Mouse (Mus musculus) lung, embryonic 14.5 days (tissue): ENCODE results near the gene Dynlrb1. TPM values are rescaled to one million over a fixed set of nuclear protein-coding genes. Genes with fewer than 3 reads are reported as not detected.

ENCODE experiments used
- ATAC-seq: fragments of 200-750 bp; cut with Nextera tagmentation; 2 replicates; pipeline ENCODE4 v1.8.0; 2017; ENCODE audit warnings: mild to moderate bottlenecking, moderate TSS enrichment, moderate library complexity; ENCODE audit not compliant: insufficient read depth
- DNase-seq: peaks from one replicate; pipeline ENCODE4 v3.0.0-alpha.2; 2015
- H3K27ac ChIP-seq: fragments of 300-500 bp; sonication (generic); 2 replicates; pipeline ENCODE4 v1.5.1; 2014; ENCODE audit warnings: low read depth, mild to moderate bottlenecking, moderate library complexity
- H3K27me3 ChIP-seq: fragments of 300-500 bp; sonication (generic); 2 replicates; pipeline ENCODE4 v1.6.1; 2014; ENCODE audit warnings: low read length, control low read depth; ENCODE audit not compliant: insufficient read depth
- H3K36me3 ChIP-seq: fragments of 300-500 bp; sonication (generic); 2 replicates; pipeline ENCODE4 v1.6.1; 2014; ENCODE audit warnings: control low read depth; ENCODE audit not compliant: insufficient read depth
- H3K4me1 ChIP-seq: fragments of 300-500 bp; sonication (generic); 2 replicates; pipeline ENCODE4 v1.6.1; 2014; ENCODE audit warnings: antibody characterized with exemption, control low read depth; ENCODE audit not compliant: insufficient read depth
- H3K4me2 ChIP-seq: fragments of 300-500 bp; sonication (generic); 2 replicates; pipeline ENCODE4 v1.6.1; 2014; ENCODE audit warnings: mild to moderate bottlenecking
- H3K4me3 ChIP-seq: fragments of 300-500 bp; sonication (generic); 2 replicates; pipeline ENCODE4 v1.5.1; 2014; ENCODE audit warnings: low read depth, low read length
- H3K9ac ChIP-seq: fragments of 300-500 bp; sonication (generic); 2 replicates; pipeline ENCODE4 v1.6.1; 2014
- H3K9me3 ChIP-seq: fragments of 300-500 bp; sonication (generic); 2 replicates; pipeline ENCODE4 v1.6.1; 2016; ENCODE audit warnings: low read depth, low read length, control low read depth
- CTCF ChIP-seq: IDR thresholded peaks from 2 replicates; pipeline ENCODE4 v1.5.1; 2016; ENCODE audit warnings: antibody characterized with exemption, low read depth
- WGBS: fragments of 180-500 bp; shearing (Covaris S2); extraction: QIAGEN DNeasy Blood & Tissue Kit; methylation state at CpG from one replicate; pipeline ENCODE4 v1.1.7; 2014; 5-methylcytosine and 5-hydroxymethylcytosine counted together
- polyA plus RNA-seq: library from polyadenylated mRNA; unstranded; fragments of >200 nt; fragmentation: Nextera tagmentation; extraction: Ambion mirVana; gene quantifications from 2 replicates; pipeline ENCODE4 v1.2.1, GENCODE M21; 2014

Gene Dynlrb1
- polyA plus RNA-seq, 1 experiment from 2014 or later, result 400 TPM

DNA sequence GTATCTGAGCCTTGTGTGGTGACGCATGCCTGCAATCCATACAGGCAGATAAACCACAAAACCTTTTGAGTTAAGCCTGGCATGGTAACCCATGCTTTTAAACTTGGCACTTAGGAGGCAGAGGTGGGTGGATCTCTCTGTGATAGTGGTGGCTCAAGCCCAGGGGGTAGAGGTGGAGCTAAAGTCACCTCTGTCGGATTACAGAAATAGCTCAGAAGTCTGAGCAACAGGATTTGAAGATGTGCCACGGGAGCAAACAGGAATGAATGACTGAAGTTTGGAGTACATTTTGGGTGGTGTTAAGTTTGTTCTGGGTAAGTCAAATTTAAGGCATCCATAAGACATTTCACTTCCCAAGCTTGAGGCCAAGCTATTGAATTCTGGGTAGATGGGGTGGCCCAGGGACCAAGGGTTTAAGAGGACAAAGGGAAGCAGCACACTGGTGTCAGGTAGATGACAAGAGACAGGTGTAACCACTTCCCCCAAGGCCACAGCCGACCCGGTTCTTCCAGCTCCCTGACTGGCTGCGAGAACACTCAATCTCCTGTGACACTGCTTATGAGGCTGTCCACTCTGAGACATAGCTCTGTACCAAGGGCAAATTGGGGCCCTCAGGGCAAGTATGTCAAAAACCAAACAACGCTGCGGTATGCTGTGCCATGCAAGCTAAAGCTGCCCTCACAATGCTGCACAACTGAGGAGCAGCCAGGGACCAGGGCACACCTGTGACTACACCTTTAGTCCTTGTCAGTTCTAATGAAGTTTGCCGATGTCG lies 36.2 kb downstream of the Dynlrb1 start:
- DNase-seq, result no peak
- Histone ChIP-seq H3K9ac (no peak overlapping the region), H3K27me3 (no peaks in the 10 kb centered on the region), H3K4me1 (peaks cover 4% of the 10 kb centered on the region; the same call in 1 of the 2 replicates), H3K36me3 (no peaks in the 10 kb centered on the region), H3K4me2 (no peak overlapping the region), H3K4me3 (no peak overlapping the region), H3K27ac (no peak overlapping the region), H3K9me3 (no peaks in the 10 kb centered on the region)
- 64% methylated on average over 10 of the region's 10 CpGs for WGBS
- ATAC-seq, result no peak
- TF ChIP-seq CTCF, result no peak

DNA sequence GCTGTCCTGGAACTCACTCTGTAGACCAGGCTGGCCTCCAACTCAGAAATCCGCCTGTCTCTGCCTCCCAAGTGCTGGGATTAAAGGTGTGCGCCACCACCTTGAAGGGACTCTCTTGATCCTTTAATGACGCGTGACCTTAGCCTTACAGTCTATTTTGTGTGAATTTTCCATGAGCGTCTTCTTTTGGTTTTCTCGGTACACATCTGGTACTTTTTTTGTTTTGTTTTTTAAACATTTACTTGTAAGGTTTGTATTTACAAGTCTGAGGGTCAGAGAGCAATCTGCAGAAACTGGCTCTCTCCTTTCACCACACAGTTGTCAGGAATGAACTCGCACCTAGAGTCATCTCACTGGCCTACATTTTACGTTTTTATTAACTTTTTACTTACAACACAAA lies 37.3 kb downstream of the Dynlrb1 start:
- Histone ChIP-seq H3K4me3 (no peak overlapping the region), H3K36me3 (0 out of 2 replicates have a peak, but pooled peaks cover 8% of the 10 kb centered on the region), H3K9me3 (no peaks in the 10 kb centered on the region), H3K27ac (no peak overlapping the region), H3K27me3 (no peaks in the 10 kb centered on the region), H3K4me1 (peaks cover 4% of the 10 kb centered on the region; the same call in 1 of the 2 replicates), H3K9ac (no peak overlapping the region), H3K4me2 (no peak overlapping the region)
- DNase-seq (no peak), ATAC-seq (no peak)
- TF ChIP-seq CTCF, result no peak
- 83% methylated on average over 8 of the region's 8 CpGs for WGBS

- Histone ChIP-seq H3K4me3 (peak within 1 kb of the TSS; percentile 89), H3K9me3 (no peaks in the 10 kb centered on the region), H3K27ac (peak within 1 kb of the TSS; percentile 93), H3K4me2 (peak within 1 kb of the TSS; percentile 73), H3K36me3 (0 out of 2 replicates have a peak, but pooled peaks cover 9% of the 10 kb centered on the region), H3K27me3 (no peaks in the 10 kb centered on the region), H3K9ac (peak within 1 kb of the TSS; percentile 93), H3K4me1 (peaks cover 4% of the 10 kb centered on the region; the same call in 1 of the 2 replicates)
- WGBS, result under 1% methylated on average over 47 of the region's 47 CpGs
- TF ChIP-seq CTCF, result no peak
- ATAC-seq, result peak; percentile 93
- peak; percentile 98 for DNase-seq
Observed at GRCm38 (mm10) chr2:155276195-155276594, 39.9 kb downstream of the Dynlrb1 start, which contains the start of gene Map1lc3a. Gene Map1lc3a, plus strand, starts transcription at chr2:155276297.

- peak overlapping the region; percentile 73 for H3K4me2 ChIP-seq
- H3K27ac ChIP-seq, result peak overlapping the region; percentile 93
- H3K9me3 ChIP-seq, result no peaks in the 10 kb centered on the region
- peak overlapping the region; percentile 89 for H3K4me3 ChIP-seq
- peaks cover 4% of the 10 kb centered on the region; the same call in 1 of the 2 replicates for H3K4me1 ChIP-seq
- WGBS, result under 1% methylated on average over 46 of the region's 49 CpGs
- no peak for TF ChIP-seq CTCF
- H3K27me3 ChIP-seq, result no peaks in the 10 kb centered on the region
- 0 out of 2 replicates have a peak, but pooled peaks cover 10% of the 10 kb centered on the region for H3K36me3 ChIP-seq
- peak; percentile 80 for DNase-seq
- H3K9ac ChIP-seq, result peak overlapping the region; percentile 93
- peak; percentile 92 for ATAC-seq
Observed at GRCm38 (mm10) chr2:155276621-155277175, 40.4 kb downstream of the Dynlrb1 start.

- WGBS, result 75% methylated on average over 2 of the region's 2 CpGs
- Histone ChIP-seq H3K4me2 (peak overlapping the region; percentile 73), H3K9ac (no peak overlapping the region), H3K36me3 (0 out of 2 replicates have a peak, but pooled peaks cover 11% of the 10 kb centered on the region), H3K27ac (no peak overlapping the region), H3K4me1 (peaks cover 4% of the 10 kb centered on the region; the same call in 1 of the 2 replicates), H3K4me3 (peak overlapping the region; percentile 89; the same call in 1 of the 2 replicates), H3K27me3 (no peaks in the 10 kb centered on the region), H3K9me3 (no peaks in the 10 kb centered on the region)
- DNase-seq, result no peak
- no peak for TF ChIP-seq CTCF
- ATAC-seq, result no peak
Observed at GRCm38 (mm10) chr2:155277721-155278120, 41.4 kb downstream of the Dynlrb1 start.

- DNase-seq (no peak), ATAC-seq (no peak)
- WGBS, result 83% methylated on average over 7 of the region's 7 CpGs
- H3K4me2 ChIP-seq, result no peak overlapping the region
- H3K9ac ChIP-seq, result no peak overlapping the region
- TF ChIP-seq CTCF, result no peak
- no peaks in the 10 kb centered on the region for H3K9me3 ChIP-seq
- H3K27me3 ChIP-seq, result no peaks in the 10 kb centered on the region
- H3K4me1 ChIP-seq, result peaks cover 4% of the 10 kb centered on the region; the same call in 1 of the 2 replicates
- H3K4me3 ChIP-seq, result no peak overlapping the region
- H3K36me3 ChIP-seq, result 0 out of 2 replicates have a peak, but pooled peaks cover 11% of the 10 kb centered on the region
- H3K27ac ChIP-seq, result no peak overlapping the region
Observed at GRCm38 (mm10) chr2:155278361-155278760, 42.0 kb downstream of the Dynlrb1 start.

DNA sequence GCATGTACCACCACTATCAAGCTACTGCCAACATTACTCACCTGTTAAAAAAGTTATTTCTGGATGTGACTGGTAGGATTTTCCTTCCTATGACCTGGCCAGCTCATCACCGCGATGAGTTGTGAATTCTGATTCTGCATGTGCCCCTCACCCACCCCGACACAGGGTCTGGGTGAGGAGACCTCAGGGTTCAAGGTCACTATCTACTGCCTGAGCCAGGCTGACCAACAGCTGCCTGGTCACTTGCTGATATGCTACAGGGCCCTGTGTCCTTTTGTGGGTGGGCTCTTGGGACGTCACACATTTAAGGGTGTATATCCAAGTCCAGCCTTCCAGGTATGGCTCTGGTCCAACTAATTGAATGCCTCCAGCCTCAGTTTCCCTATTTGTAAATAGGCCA lies 42.8 kb downstream of the Dynlrb1 start:
- H3K27me3 ChIP-seq, result no peaks in the 10 kb centered on the region
- ATAC-seq, result no peak
- DNase-seq, result no peak
- no peak for TF ChIP-seq CTCF
- no peak overlapping the region for H3K4me3 ChIP-seq
- H3K9ac ChIP-seq, result no peak overlapping the region
- H3K27ac ChIP-seq, result no peak overlapping the region
- peaks cover 4% of the 10 kb centered on the region; the same call in 1 of the 2 replicates for H3K4me1 ChIP-seq
- no peaks in the 10 kb centered on the region for H3K9me3 ChIP-seq
- no peak overlapping the region for H3K4me2 ChIP-seq
- WGBS, result 87% methylated on average over 4 of the region's 4 CpGs
- H3K36me3 ChIP-seq, result peaks cover 15% of the 10 kb centered on the region; the same call in 1 of the 2 replicates
